Mouse (Mus musculus): ENCODE measurements around the gene D17Wsu92e. TPM values are rescaled to one million over a fixed set of nuclear protein-coding genes. Genes with fewer than 3 reads are reported as not detected.

D17Wsu92e gene
- total RNA-seq, 2 experiments from 2014 or later: 135 to 140 TPM

DNA sequence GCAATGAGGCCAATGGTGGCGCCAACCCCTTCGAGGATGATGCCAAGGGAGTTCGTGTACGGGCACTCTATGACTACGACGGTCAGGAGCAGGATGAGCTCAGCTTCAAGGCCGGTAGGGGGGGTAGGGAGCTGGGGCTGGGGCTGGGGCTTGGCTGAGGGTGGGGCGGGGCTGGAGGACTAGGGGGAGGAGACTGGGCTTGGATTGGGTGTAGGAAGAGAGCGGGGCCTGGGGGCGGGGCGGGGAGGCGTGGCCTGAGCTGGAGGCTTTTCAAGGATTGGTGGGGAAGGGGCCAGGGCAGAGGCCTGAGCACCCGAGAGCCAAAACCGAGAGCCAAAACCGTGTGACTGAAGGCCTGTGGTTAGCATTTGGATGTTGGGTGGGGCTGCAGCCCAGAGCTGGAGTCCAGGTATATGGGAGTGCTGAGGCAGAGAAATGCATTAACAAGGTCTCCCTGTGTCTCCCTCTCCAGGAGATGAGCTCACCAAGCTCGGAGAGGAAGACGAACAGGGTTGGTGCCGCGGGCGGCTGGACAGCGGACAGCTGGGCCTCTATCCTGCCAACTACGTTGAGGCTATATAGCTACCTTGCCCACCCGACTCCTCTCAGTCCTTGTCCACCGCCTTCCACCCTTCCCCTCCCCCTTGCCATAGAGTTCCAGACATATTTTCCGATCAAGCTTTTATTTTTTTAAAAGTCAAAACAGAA, 112.3 kb downstream of the D17Wsu92e start:
- intact Hi-C loops (cut with DNase I): no loop called here
- peak; percentile 38 to 41 for DNase-seq

DNA sequence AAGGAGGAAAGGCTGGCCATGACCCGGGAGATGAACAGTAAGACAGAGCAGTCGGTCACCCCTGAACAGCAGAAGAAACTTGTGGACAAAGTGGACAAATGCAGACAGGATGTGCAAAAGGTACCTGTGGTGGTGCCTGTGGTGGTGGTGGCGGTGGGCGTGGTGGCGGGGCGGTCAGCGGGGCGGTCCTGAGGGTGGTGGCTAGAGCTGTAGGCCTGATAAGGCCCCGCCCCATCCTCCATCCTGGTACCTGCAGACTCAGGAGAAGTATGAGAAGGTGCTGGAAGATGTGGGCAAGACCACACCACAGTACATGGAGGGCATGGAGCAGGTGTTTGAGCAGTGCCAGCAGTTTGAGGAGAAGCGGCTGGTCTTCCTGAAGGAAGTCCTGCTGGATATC, 114.8 kb downstream of the D17Wsu92e start:
- intact Hi-C loops (cut with DNase I): no loop called here
- DNase-seq: no peak

DNA sequence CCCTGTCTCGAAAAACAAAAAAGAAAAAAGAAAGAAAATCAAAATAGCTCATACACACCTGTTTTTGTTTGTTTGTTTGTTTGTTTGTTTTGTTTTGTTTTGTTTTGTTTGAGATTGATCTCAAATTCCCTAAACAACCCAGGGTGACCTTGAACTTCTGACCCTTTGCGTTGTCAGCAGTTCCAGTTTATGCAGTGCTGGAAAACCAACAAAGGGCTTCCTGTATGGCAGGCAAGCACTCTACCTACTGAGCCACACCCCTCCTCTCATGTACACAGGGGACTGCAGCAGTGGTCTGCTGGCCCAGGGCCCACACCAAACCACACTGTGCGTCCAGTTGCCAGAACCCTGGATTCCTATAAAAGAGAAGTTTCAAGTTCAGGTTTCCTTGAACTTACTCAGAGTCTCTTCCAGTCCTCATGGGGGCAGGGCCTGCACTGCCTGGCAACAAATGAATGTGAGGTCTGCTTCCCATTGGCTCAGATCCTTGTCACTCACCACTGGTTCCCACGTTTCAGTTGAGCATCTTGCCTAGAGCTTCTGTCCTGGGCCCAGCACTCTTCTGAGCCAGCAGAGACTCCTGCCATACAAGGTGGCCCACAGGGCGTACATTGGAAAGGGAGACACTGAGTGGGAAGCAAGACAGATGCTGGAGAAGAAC, 116.4 kb downstream of the D17Wsu92e start:
- intact Hi-C loops (cut with DNase I): no loop called here
- no peak for DNase-seq

DNA sequence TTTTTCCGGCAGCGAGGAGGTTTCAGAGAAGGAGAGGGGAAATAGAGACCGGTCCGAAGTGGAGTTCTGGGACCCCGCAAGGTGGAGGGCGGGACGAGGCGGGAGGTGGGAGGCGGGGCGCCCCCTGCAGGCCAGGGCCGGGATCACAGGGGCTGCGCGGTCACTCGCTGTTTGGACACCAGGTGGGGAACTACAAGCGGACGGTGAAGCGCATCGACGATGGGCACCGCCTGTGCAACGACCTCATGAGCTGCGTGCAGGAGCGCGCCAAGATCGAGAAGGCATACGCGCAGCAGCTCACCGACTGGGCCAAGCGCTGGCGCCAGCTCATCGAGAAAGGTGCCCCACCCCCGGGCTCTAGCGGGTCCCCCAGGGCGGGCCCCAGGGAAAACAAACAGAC, 117.9 kb downstream of the D17Wsu92e start:
- peak; percentile 35 to 66 for DNase-seq

DNA sequence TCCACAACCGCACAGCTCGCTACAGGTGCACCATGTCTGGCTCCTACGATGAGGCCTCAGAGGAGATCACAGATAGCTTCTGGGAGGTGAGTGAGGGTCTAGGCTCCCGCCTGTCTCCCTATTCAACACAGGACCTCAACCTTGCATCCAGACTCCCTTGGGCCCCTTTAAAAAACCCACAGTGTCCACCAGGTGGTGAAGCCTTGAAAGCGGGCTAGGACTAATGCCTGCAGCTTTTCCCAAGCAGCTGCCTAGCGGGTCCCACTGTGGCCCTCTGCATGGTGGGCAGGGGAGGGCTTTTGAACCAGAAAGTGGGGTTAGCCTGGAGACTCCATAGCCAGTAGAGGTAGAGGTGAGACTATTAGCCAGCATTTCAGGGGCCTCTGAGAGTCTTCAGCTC, 118.6 kb downstream of the D17Wsu92e start:
- intact Hi-C loops (cut with DNase I): no loop called here
- no peak for DNase-seq

More for the DNA sequence above, 117.9 kb downstream of the D17Wsu92e start:
- intact Hi-C loops (cut with DNase I): no loop called here

Other genes starting within 250 kb of the D17Wsu92e start
- gene Nudt3, start 197.2 kb downstream of the D17Wsu92e start, total RNA-seq (2021): 100 to 1,000 TPM; 312 to 315 TPM
- not detected for gene RPS10-NUDT3, start 185.4 kb downstream of the D17Wsu92e start, total RNA-seq (2021)
- 100 to 1,000 TPM; 533 to 572 TPM for gene Rps10, start 184.0 kb downstream of the D17Wsu92e start, total RNA-seq (2021)
- gene Pacsin1, start 165.1 kb downstream of the D17Wsu92e start, total RNA-seq (2021): under 1 TPM in 1 of 2 experiments, not detected in 1; 0.49 TPM
- gene Spdef, start 91.7 kb downstream of the D17Wsu92e start, total RNA-seq (2021): not detected
- gene Snrpc, start 17.5 kb upstream of the D17Wsu92e start, total RNA-seq (2021): 10 to 100 TPM; 56.8 to 57.4 TPM
- gene Uhrf1bp1, start 35.8 kb upstream of the D17Wsu92e start, total RNA-seq (2021): 10 to 100 TPM; 17.1 to 17.9 TPM
- 10 to 100 TPM; 54.3 to 54.6 TPM for gene Anks1, start 88.7 kb upstream of the D17Wsu92e start, total RNA-seq (2021)
- gene Taf11, start 89.2 kb upstream of the D17Wsu92e start, total RNA-seq (2021): 10 to 100 TPM; 22.6 to 23.7 TPM